Mouse (Mus musculus) bone marrow, adult 2 months (tissue): Measurements from ENCODE around the gene Sbpl.

Source experiments
- CTCF ChIP-seq: fragments of 200-500 bp; IDR thresholded peaks from 2 replicates; pipeline ENCODE4 v1.5.1; 2011; ENCODE audit warnings: low read length, control low read depth; ENCODE audit not compliant: control insufficient read depth, insufficient read depth
- POLR2A ChIP-seq: fragments of 200-500 bp; IDR thresholded peaks from 2 replicates; pipeline ENCODE4 v1.6.1; 2011; ENCODE audit warnings: low read depth, mild to moderate bottlenecking, control low read depth, low read length, borderline replicate concordance; ENCODE audit not compliant: control insufficient read depth

- TF ChIP-seq POLR2A (no peak), CTCF (no peak)
Observed at GRCm38 (mm10) chr17:23984989-23985388, 29.9 kb upstream of the Sbpl start.
